Mouse (Mus musculus): ENCODE results near the gene Ppa1. TPM values are rescaled to one million over a fixed set of nuclear protein-coding genes. Genes with fewer than 3 reads are reported as not detected.

The Ppa1 gene
- total RNA-seq, 1 experiment: 262 TPM

DNA sequence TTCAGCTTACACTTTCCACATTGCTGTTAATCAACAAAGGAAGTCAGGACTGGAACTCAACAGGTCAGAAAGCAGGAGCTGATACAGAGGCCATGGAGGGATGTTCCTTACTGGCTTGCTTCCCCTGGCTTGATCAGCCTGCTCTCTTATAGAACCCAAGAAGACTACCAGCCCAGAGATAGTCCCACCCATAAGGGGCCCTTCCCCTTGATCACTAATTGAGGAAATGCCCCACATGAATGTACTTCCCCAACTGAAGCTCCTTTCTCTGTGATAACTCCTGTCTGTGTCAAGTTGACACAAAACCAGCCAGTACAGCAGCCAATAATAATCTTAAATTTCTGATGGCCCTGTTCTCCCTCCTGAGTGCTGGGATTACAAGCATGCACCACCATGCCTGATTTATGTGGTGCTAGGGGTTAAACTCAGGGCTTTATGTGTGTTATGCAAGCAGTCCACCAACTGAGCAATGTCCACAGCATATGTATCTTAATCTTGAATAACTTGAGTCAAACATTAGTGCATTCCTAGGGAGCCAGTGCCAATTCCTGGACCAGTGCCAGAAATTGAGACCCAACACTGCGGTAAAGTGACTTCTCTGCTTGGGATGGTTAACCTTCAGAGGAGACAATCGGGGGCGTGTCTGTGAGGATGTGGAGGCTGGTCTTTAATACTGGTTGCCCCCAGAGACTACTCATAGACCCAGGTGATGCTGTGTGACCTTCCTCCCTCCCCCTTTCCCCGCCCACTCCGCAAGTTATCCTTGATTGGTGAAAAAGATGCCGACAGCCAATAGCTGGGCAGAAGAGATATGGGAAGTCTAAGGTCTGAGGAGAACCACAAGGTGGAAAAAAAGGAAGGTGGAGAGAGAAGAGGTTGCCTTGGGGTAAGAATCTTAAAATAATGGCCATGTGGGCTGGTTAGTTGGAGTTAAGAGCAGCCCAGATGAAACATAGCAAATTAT is 58.3 kb downstream of the Ppa1 start:
- H3K9ac ChIP-seq (ENCODE audit: insufficient read depth, low read depth, low read length, poor library complexity, severe bottlenecking): no peak overlapping the region
- H3K4me1 ChIP-seq (ENCODE audit: control insufficient read depth in 2 of 2, insufficient read depth in 2 of 2, low read length in 2 of 2, poor library complexity in 1 of 2): no peaks in the 10 kb centered on the region
- in situ Hi-C loops (cut with MboI; ENCODE audit: low sequenced_read_pairs in 2 of 2, unreplicated experiment in 2 of 2): no loop called here
- no peak for TF ChIP-seq ZC3H11A (IDR thresholded peaks at IDR 0.05; ENCODE audit: borderline replicate concordance, low read depth, low read length)
- no peak for TF ChIP-seq CHD2 (IDR thresholded peaks at IDR 0.05; ENCODE audit: low read depth, low read length)
- TF ChIP-seq MAFK (IDR thresholded peaks at IDR 0.05; ENCODE audit: insufficient read depth, low read depth, low read length): no peak
- no peak for TF ChIP-seq HCFC1 (IDR thresholded peaks at IDR 0.05; ENCODE audit: borderline replicate concordance, insufficient read depth, low read length)
- no peak for TF ChIP-seq ZNF384 (IDR thresholded peaks at IDR 0.05; ENCODE audit: low read depth, low read length)
- DNase-seq (ENCODE audit: low read depth, low spot score): no peak
- no peak overlapping the region for H3K4me3 ChIP-seq (ENCODE audit: insufficient read depth in 1 of 2, low read depth in 1 of 2, low read length in 2 of 2, poor library complexity in 1 of 2, severe bottlenecking in 1 of 2)
- no peaks in the 10 kb centered on the region for H3K9me3 ChIP-seq (ENCODE audit: control insufficient read depth, insufficient read depth, low read depth, low read length)
- no peak overlapping the region for H3K27ac ChIP-seq (ENCODE audit: insufficient read depth, low read depth, low read length, poor library complexity, severe bottlenecking)
- H3K36me3 ChIP-seq (ENCODE audit: control insufficient read depth, insufficient read depth, low read length, poor library complexity, severe bottlenecking): peaks cover 3% of the 10 kb centered on the region; the same call in 1 of the 2 replicates

DNA sequence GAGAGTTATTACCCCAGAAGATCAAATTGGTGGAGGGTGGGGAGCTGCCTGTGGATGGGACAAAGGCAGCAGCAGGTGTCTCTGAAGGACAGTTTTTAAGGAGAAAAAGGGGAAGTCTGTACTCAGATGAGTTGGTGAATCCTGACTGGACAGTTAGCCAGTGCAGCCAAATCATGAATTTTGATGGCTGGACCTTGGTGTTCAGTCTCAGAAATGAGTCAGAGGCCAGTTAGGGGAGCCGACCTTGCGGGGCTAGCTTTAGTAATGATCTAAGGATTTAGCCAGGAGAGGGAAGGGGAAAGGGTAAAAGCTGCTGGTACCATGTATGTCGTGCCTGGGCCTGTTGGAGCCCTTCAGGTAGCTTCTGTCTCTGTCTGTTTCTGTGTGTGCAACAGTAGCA is 65.2 kb downstream of the Ppa1 start:
- Histone ChIP-seq H3K4me3 (ENCODE audit: insufficient read depth in 1 of 2, low read depth in 1 of 2, low read length in 2 of 2, poor library complexity in 1 of 2, severe bottlenecking in 1 of 2) (no peak overlapping the region), H3K9ac (ENCODE audit: insufficient read depth, low read depth, low read length, poor library complexity, severe bottlenecking) (no peak overlapping the region), H3K4me1 (ENCODE audit: control insufficient read depth in 2 of 2, insufficient read depth in 2 of 2, low read length in 2 of 2, poor library complexity in 1 of 2) (peaks cover 0 to 8% of the 10 kb centered on the region in 2 experiments; a peak in 3 of 4 replicates), H3K27ac (ENCODE audit: insufficient read depth, low read depth, low read length, poor library complexity, severe bottlenecking) (no peak overlapping the region), H3K36me3 (ENCODE audit: control insufficient read depth, insufficient read depth, low read length, poor library complexity, severe bottlenecking) (no peaks in the 10 kb centered on the region), H3K9me3 (ENCODE audit: control insufficient read depth, insufficient read depth, low read depth, low read length) (no peaks in the 10 kb centered on the region)
- DNase-seq (ENCODE audit: low read depth, low spot score): no peak
- TF ChIP-seq ZC3H11A (IDR thresholded peaks at IDR 0.05; ENCODE audit: borderline replicate concordance, low read depth, low read length): no peak
- no peak for TF ChIP-seq HCFC1 (IDR thresholded peaks at IDR 0.05; ENCODE audit: borderline replicate concordance, insufficient read depth, low read length)
- no peak for TF ChIP-seq MAFK (IDR thresholded peaks at IDR 0.05; ENCODE audit: insufficient read depth, low read depth, low read length)
- no peak for TF ChIP-seq CHD2 (IDR thresholded peaks at IDR 0.05; ENCODE audit: low read depth, low read length)
- TF ChIP-seq ZNF384 (IDR thresholded peaks at IDR 0.05; ENCODE audit: low read depth, low read length): no peak
- in situ Hi-C loops (cut with MboI; ENCODE audit: low sequenced_read_pairs in 2 of 2, unreplicated experiment in 2 of 2): no loop called here

DNA sequence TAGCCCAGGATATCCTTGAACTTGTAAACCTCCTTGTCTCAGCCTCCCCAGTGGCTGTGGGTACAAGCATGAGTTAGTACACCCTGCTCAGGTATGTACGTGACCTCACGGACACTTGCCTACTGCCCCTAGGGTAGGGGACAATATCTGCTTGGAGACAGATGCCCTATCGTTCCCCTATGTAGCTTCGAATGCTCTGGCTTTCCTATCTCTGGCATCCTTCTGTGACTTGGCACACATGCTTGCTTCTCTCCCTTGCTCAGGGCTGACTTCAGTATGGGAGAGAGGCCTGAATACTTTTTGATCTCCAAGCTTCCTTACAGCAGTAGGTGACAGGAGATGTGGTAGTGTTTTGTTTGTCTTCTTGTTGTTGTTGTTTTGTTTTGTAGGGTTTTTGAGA is 65.8 kb downstream of the Ppa1 start:
- no peak for DNase-seq (ENCODE audit: low read depth, low spot score)
- in situ Hi-C loops (cut with MboI; ENCODE audit: low sequenced_read_pairs in 2 of 2, unreplicated experiment in 2 of 2): no loop called here
- TF ChIP-seq ZNF384 (IDR thresholded peaks at IDR 0.05; ENCODE audit: low read depth, low read length) (no peak), CHD2 (IDR thresholded peaks at IDR 0.05; ENCODE audit: low read depth, low read length) (no peak), MAFK (IDR thresholded peaks at IDR 0.05; ENCODE audit: insufficient read depth, low read depth, low read length) (no peak), HCFC1 (IDR thresholded peaks at IDR 0.05; ENCODE audit: borderline replicate concordance, insufficient read depth, low read length) (no peak), ZC3H11A (IDR thresholded peaks at IDR 0.05; ENCODE audit: borderline replicate concordance, low read depth, low read length) (no peak)

DNA sequence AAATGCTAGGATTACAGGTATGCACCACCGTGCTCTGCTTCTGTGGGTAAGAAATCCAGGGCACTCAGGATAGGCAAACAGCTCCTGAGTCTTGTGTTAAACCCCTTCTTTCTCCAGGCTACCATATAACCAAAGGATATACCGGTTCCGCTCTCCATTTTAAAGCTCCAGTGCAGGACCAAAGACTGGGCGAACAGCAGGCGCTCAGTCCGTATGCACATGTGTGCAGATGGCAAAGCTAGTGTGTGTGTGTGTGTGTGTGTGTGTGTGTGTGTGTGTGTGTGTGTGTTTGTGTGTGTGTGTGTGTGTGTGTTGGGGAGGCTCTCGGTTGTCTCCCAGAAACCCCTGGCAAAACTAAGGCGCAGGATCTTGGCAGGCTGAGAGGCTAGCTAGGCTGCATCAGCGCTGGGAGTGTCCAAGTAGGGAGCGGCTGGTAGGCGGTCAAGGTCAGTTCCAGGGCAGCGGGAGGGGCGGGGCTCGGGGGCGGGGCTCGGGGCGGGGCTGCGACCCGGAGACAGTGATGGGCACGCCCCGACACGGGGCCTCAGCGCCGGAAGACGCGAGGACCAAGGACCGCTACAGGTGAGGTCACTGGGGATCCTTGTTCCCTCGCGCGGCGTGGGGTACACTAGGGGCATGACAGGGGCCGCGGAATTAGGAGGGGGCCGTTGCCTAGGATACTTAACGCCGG is 66.6 kb downstream of the Ppa1 start, which contains the start of gene Aifm2:
TSS of gene Aifm2 (plus strand) at position 493 of the 691 bp plus-strand sequence.
- DNase-seq (ENCODE audit: low read depth, low spot score): peak; percentile 45
- Histone ChIP-seq H3K4me1 (ENCODE audit: control insufficient read depth in 2 of 2, insufficient read depth in 2 of 2, low read length in 2 of 2, poor library complexity in 1 of 2) (peaks cover 0 to 8% of the 10 kb centered on the region in 2 experiments; a peak in 3 of 4 replicates), H3K36me3 (ENCODE audit: control insufficient read depth, insufficient read depth, low read length, poor library complexity, severe bottlenecking) (no peaks in the 10 kb centered on the region), H3K9me3 (ENCODE audit: control insufficient read depth, insufficient read depth, low read depth, low read length) (no peaks in the 10 kb centered on the region), H3K4me3 (ENCODE audit: insufficient read depth in 1 of 2, low read depth in 1 of 2, low read length in 2 of 2, poor library complexity in 1 of 2, severe bottlenecking in 1 of 2) (peak within 1 kb of the TSS; percentile 70 to 79), H3K9ac (ENCODE audit: insufficient read depth, low read depth, low read length, poor library complexity, severe bottlenecking) (peak within 1 kb of the TSS; percentile 54), H3K27ac (ENCODE audit: insufficient read depth, low read depth, low read length, poor library complexity, severe bottlenecking) (no peak within 1 kb of the TSS)
- in situ Hi-C loops (cut with MboI; ENCODE audit: low sequenced_read_pairs in 2 of 2, unreplicated experiment in 2 of 2): no loop called here
- TF ChIP-seq HCFC1 (IDR thresholded peaks at IDR 0.05; ENCODE audit: borderline replicate concordance, insufficient read depth, low read length) (no peak), ZNF384 (IDR thresholded peaks at IDR 0.05; ENCODE audit: low read depth, low read length) (no peak), MAFK (IDR thresholded peaks at IDR 0.05; ENCODE audit: insufficient read depth, low read depth, low read length) (no peak), ZC3H11A (IDR thresholded peaks at IDR 0.05; ENCODE audit: borderline replicate concordance, low read depth, low read length) (no peak), CHD2 (IDR thresholded peaks at IDR 0.05; ENCODE audit: low read depth, low read length) (no peak)

More for the DNA sequence above, 65.8 kb downstream of the Ppa1 start:
- Histone ChIP-seq H3K4me3 (ENCODE audit: insufficient read depth in 1 of 2, low read depth in 1 of 2, low read length in 2 of 2, poor library complexity in 1 of 2, severe bottlenecking in 1 of 2) (no peak overlapping the region), H3K9me3 (ENCODE audit: control insufficient read depth, insufficient read depth, low read depth, low read length) (no peaks in the 10 kb centered on the region), H3K4me1 (ENCODE audit: control insufficient read depth in 2 of 2, insufficient read depth in 2 of 2, low read length in 2 of 2, poor library complexity in 1 of 2) (peaks cover 0 to 8% of the 10 kb centered on the region in 2 experiments; a peak in 3 of 4 replicates), H3K9ac (ENCODE audit: insufficient read depth, low read depth, low read length, poor library complexity, severe bottlenecking) (no peak overlapping the region), H3K27ac (ENCODE audit: insufficient read depth, low read depth, low read length, poor library complexity, severe bottlenecking) (no peak overlapping the region), H3K36me3 (ENCODE audit: control insufficient read depth, insufficient read depth, low read length, poor library complexity, severe bottlenecking) (no peaks in the 10 kb centered on the region)
